Mouse (Mus musculus) lung, postnatal 0 days (tissue): Measurements from ENCODE around the gene Csrnp1. TPM values are rescaled to one million over a fixed set of nuclear protein-coding genes. Genes with fewer than 3 reads are reported as not detected.

ENCODE experiments used
- ATAC-seq: fragments of 200-750 bp; cut with Nextera tagmentation; 2 replicates; pipeline ENCODE4 v1.8.0; 2017; ENCODE audit warnings: moderate library complexity
- DNase-seq: peaks from one replicate; pipeline ENCODE4 v3.0.0-alpha.2; 2016; ENCODE audit warnings: low spot score
- H3K27ac ChIP-seq: fragments of 300-500 bp; sonication (generic); 2 replicates; pipeline ENCODE4 v1.5.1; 2014; ENCODE audit warnings: antibody characterized with exemption, mild to moderate bottlenecking, low read length, mixed read lengths
- H3K27me3 ChIP-seq: fragments of 300-500 bp; sonication (generic); replicated peaks from 2 replicates; pipeline ENCODE4 v1.6.1; 2014; ENCODE audit warnings: low read length, mixed read lengths; ENCODE audit not compliant: insufficient read depth
- H3K36me3 ChIP-seq: fragments of 300-500 bp; sonication (generic); 2 replicates; pipeline ENCODE4 v1.6.1; 2014; ENCODE audit warnings: low read length, mixed read lengths; ENCODE audit not compliant: insufficient read depth
- H3K4me1 ChIP-seq: fragments of 300-500 bp; sonication (generic); 2 replicates; pipeline ENCODE4 v1.6.1; 2014; ENCODE audit warnings: antibody characterized with exemption, low read depth, low read length, mixed read lengths; ENCODE audit not compliant: insufficient read depth
- H3K4me2 ChIP-seq: fragments of 300-500 bp; sonication (generic); replicated peaks from 2 replicates; pipeline ENCODE4 v1.6.1; 2014; ENCODE audit warnings: low read depth, mild to moderate bottlenecking, low read length, moderate library complexity, mixed read lengths
- H3K4me3 ChIP-seq: fragments of 300-500 bp; sonication (generic); 2 replicates; pipeline ENCODE4 v1.5.1; 2014; ENCODE audit warnings: low read depth, low read length
- H3K9ac ChIP-seq: fragments of 300-500 bp; sonication (generic); replicated peaks from 2 replicates; pipeline ENCODE4 v1.6.1; 2014; ENCODE audit warnings: low read depth, mild to moderate bottlenecking
- H3K9me3 ChIP-seq: fragments of 300-500 bp; sonication (generic); 2 replicates; pipeline ENCODE4 v1.6.1; 2016; ENCODE audit warnings: low read length, mixed read lengths
- CTCF ChIP-seq: IDR thresholded peaks from 2 replicates; pipeline ENCODE4 v1.5.1; 2016; ENCODE audit warnings: antibody characterized with exemption, mild to moderate bottlenecking
- EP300 ChIP-seq: IDR thresholded peaks from 2 replicates; pipeline ENCODE4 v1.6.1; 2016; ENCODE audit warnings: antibody characterized with exemption, mild to moderate bottlenecking, control low read depth
- WGBS: fragments of 180-500 bp; shearing (Covaris S2); extraction: QIAGEN DNeasy Blood & Tissue Kit; methylation state at CpG from one replicate; pipeline ENCODE4 v1.1.7; 2014; 5-methylcytosine and 5-hydroxymethylcytosine counted together
- polyA plus RNA-seq: library from polyadenylated mRNA; unstranded; fragments of >200 nt; fragmentation: Nextera tagmentation; extraction: Ambion mirVana; gene quantifications from 2 replicates; pipeline ENCODE4 v1.2.1, GENCODE M21; 2015

Csrnp1 gene
- polyA plus RNA-seq = 9.4 and 10.5 TPM in 2 replicates

DNA sequence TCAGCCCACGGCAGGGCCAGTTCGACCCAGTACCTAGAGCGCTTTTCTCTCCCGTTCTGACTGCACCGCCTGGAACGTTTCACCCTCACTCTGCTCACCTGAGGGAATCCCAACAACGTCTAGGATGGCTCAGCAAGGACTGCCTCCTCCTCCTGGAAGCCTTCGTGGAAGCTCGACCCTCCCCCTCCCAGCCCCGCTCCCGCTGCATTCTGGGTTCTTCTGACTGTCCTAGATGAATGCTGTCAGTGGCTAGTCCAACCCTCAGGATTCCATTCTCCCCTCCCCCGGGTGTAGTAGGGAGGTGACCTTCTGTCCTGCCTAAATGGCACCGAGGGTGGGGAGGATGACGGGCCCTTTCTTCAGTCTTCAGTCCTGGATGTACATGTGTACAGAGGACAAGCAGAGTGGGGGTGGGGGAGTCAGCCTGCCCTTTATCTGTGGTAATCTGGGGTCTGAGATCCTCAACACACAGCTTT lies at the start of gene Csrnp1:
Gene Csrnp1, minus strand, starts transcription at position 123 of the 476 bp plus-strand sequence.
- Histone ChIP-seq H3K9me3 (no peaks in the 10 kb centered on the region), H3K9ac (peak within 1 kb of the TSS; percentile 97), H3K27me3 (no peaks in the 10 kb centered on the region), H3K4me3 (peak within 1 kb of the TSS; percentile 93), H3K27ac (peak within 1 kb of the TSS; percentile 98), H3K4me2 (peak within 1 kb of the TSS; percentile 80), H3K4me1 (peaks cover 8% of the 10 kb centered on the region; the same call in 1 of the 2 replicates), H3K36me3 (no peaks in the 10 kb centered on the region)
- DNase-seq (peak; percentile 79), ATAC-seq (no peak)
- 9% methylated on average over 14 of the region's 14 CpGs for WGBS
- TF ChIP-seq CTCF = no peak
- TF ChIP-seq EP300 = peak; percentile 51

- DNase-seq = no peak
- Histone ChIP-seq H3K4me3 (no peak overlapping the region), H3K36me3 (no peaks in the 10 kb centered on the region), H3K4me1 (no peaks in the 10 kb centered on the region), H3K27me3 (no peaks in the 10 kb centered on the region), H3K4me2 (no peak overlapping the region), H3K9me3 (no peaks in the 10 kb centered on the region), H3K9ac (no peak overlapping the region), H3K27ac (no peak overlapping the region)
- TF ChIP-seq CTCF (no peak), EP300 (no peak)
- no peak for ATAC-seq
- WGBS = 50% methylated on average over 6 of the region's 6 CpGs
These were observed 48.3 kb upstream of the Csrnp1 start for GRCm38 (mm10) chr9:120032710-120033109.

- H3K36me3 ChIP-seq = no peaks in the 10 kb centered on the region
- no peaks in the 10 kb centered on the region for H3K27me3 ChIP-seq
- DNase-seq (no peak), ATAC-seq (no peak)
- H3K4me1 ChIP-seq = no peaks in the 10 kb centered on the region
- H3K27ac ChIP-seq = no peak overlapping the region
- H3K4me3 ChIP-seq = no peak overlapping the region
- H3K4me2 ChIP-seq = no peak overlapping the region
- WGBS = 71% methylated on average over 10 of the region's 10 CpGs
- TF ChIP-seq EP300 = no peak
- TF ChIP-seq CTCF = no peak
- H3K9ac ChIP-seq = no peak overlapping the region
- no peaks in the 10 kb centered on the region for H3K9me3 ChIP-seq
These were observed 46.0 kb upstream of the Csrnp1 start for GRCm38 (mm10) chr9:120030421-120030820.

GRCm38 (mm10) chr9:120029880-120030279 lies 45.4 kb upstream of the Csrnp1 start:
- 90% methylated on average over 6 of the region's 6 CpGs for WGBS
- ATAC-seq = no peak
- no peak for TF ChIP-seq EP300
- no peak for TF ChIP-seq CTCF

DNA sequence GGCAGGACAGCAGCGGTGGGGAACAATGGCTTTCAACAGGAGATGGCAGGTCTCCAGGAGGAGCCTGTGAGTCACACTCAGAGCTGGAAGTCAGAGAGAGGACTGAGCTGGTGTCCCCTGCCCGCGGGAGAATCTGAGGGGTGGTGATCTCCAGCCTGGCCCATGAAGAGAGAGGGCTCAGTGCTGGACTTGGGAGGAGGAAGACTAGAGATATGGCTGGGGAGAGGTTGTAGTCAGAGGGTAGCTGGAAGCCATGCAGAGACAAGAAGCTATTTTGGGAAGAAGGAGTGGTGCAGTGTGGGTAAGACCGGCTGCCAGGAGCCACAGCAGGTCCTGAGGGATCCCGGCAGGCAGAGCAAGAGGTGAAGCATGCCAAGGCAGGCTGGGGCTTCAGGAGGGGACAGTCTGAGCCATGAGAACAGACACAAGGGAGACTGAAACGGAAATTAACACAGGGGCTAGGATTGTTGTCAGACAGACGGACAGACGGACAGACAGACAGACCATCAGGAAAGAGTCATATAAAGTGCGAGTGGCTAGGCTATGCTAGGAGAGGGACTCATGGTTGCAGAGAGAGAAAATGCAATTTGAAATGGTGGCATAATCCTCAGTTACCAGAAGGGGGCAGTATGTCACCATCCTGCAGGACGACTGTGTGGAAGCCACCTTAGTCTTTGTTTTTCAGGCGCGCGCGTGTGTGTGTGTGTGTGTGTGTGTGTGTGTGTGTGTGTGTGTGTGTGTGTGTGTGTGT lies 43.1 kb upstream of the Csrnp1 start:
- Histone ChIP-seq H3K27ac (no peak overlapping the region), H3K9me3 (no peaks in the 10 kb centered on the region), H3K9ac (no peak overlapping the region), H3K27me3 (no peaks in the 10 kb centered on the region), H3K4me3 (no peak overlapping the region), H3K4me2 (no peak overlapping the region), H3K36me3 (no peaks in the 10 kb centered on the region), H3K4me1 (no peaks in the 10 kb centered on the region)
- WGBS = 15% methylated on average over 14 of the region's 14 CpGs
- TF ChIP-seq EP300 (no peak), CTCF (peak; percentile 94)
- ATAC-seq (peak; percentile 72), DNase-seq (peak; percentile 81)

More at GRCm38 (mm10) chr9:120029880-120030279, 45.4 kb upstream of the Csrnp1 start:
- no peaks in the 10 kb centered on the region for H3K9me3 ChIP-seq
- H3K9ac ChIP-seq = no peak overlapping the region
- no peaks in the 10 kb centered on the region for H3K4me1 ChIP-seq
- no peak overlapping the region for H3K4me2 ChIP-seq
- no peak for DNase-seq
- H3K27me3 ChIP-seq = no peaks in the 10 kb centered on the region
- H3K4me3 ChIP-seq = no peak overlapping the region
- H3K27ac ChIP-seq = no peak overlapping the region
- no peaks in the 10 kb centered on the region for H3K36me3 ChIP-seq

DNA sequence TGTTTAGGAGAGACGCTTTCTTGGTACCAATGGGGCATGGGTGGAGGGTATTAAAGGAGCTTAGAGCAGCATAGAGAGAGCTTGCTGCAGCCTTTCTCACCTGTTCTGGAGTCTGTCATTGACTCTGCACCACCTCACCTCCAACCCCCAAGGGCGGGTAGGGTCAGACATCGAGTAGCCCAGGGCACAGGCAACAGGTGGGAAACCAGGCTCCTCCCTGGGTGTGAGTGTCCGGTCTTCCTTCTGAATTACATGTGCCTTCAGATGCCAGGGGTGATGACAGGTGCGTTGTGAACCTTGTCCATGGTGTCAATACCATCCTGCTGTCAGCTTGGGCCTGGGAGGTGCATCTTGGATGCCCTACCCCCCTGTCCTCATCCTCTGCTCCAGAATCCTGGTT lies 40.2 kb upstream of the Csrnp1 start:
- no peak for DNase-seq
- no peak for TF ChIP-seq EP300
- TF ChIP-seq CTCF = no peak
- H3K4me1 ChIP-seq = no peaks in the 10 kb centered on the region
- H3K36me3 ChIP-seq = no peaks in the 10 kb centered on the region
- ATAC-seq = no peak
- H3K9me3 ChIP-seq = no peaks in the 10 kb centered on the region
- no peaks in the 10 kb centered on the region for H3K27me3 ChIP-seq
- H3K9ac ChIP-seq = no peak overlapping the region
- H3K4me2 ChIP-seq = no peak overlapping the region
- H3K4me3 ChIP-seq = no peak overlapping the region
- H3K27ac ChIP-seq = no peak overlapping the region
- 77% methylated on average over 5 of the region's 5 CpGs for WGBS
